Mouse (Mus musculus): ENCODE measurements around the gene Ppp4r1. TPM values are rescaled to one million over a fixed set of nuclear protein-coding genes. Genes with fewer than 3 reads are reported as not detected.

Ppp4r1 gene
- polyA plus RNA-seq (2012; rRNA removed) (67.6 and 74.3 TPM in 2 replicates), polyA plus RNA-seq (2014; fragmentation: Nextera tagmentation; extraction: Ambion mirVana) (43.7 and 47.3 TPM in 2 replicates)

DNA sequence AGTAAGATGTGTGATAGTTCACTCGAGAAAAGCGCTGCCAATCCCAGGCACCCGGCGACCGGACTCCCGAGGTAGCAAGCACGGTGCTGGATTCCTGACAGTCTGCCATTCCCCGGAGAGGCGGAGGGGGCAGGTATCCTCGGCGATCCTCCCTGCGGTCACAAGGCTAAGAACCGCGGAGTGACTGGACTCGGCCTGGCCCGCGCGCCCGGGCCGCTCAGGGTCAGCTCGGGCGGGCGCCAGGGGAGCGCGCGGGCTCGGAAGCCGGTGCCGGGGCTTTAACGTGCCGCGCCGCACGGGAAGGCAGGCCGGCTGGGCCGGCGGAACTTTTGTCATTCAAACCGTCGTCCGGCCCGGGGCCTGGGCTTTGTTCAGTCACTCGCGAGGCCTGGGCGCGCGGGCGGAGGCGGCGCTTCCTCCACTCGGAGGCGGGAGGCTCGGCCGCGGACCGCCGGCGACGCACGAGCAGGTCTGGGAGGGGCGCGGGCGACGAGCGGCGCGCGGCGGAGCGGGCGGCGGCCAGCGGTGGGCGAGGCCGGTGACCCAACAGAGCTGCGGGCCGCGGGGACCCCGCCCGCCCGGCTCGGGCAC, at the start of gene Ppp4r1:
Gene Ppp4r1 (plus strand): TSS at position 23 of the 591 bp plus-strand sequence.
- Histone ChIP-seq H3K9me3 (ENCODE audit: control insufficient read depth, low read length) (no peaks in the 10 kb centered on the region), H3K4me3 (replicated peaks; ENCODE audit: low read length) (peak within 1 kb of the TSS; percentile 82), H3K36me3 (ENCODE audit: control insufficient read depth, insufficient read depth, low read length) (peaks cover 3% of the 10 kb centered on the region; the same call in 1 of the 2 replicates), H3K9ac (ENCODE audit: low read depth, low read length, severe bottlenecking) (peak within 1 kb of the TSS; percentile 99), H3K27me3 (ENCODE audit: control insufficient read depth, insufficient read depth, low read length) (no peaks in the 10 kb centered on the region), H3K27ac (replicated peaks; ENCODE audit: low read depth, low read length) (peak within 1 kb of the TSS; percentile 99), H3K4me2 (replicated peaks; ENCODE audit: low read depth, low read length, severe bottlenecking) (peak within 1 kb of the TSS; percentile 61), H3K4me1 (ENCODE audit: control insufficient read depth, insufficient read depth, low read length) (peaks cover 13% of the 10 kb centered on the region)
- TF ChIP-seq POLR2A (IDR thresholded peaks at IDR 0.05; ENCODE audit: borderline replicate concordance, extremely low read depth, insufficient read depth, insufficient read length), result peak; percentile 66; the same call in 1 of the 2 replicates
- 1% methylated on average over 49 of the region's 81 CpGs for WGBS
- peak; percentile 75 for DNase-seq (ENCODE audit: low spot score)
- ATAC-seq (ENCODE audit: low FRiP score, low read depth), result peak; percentile 81

DNA sequence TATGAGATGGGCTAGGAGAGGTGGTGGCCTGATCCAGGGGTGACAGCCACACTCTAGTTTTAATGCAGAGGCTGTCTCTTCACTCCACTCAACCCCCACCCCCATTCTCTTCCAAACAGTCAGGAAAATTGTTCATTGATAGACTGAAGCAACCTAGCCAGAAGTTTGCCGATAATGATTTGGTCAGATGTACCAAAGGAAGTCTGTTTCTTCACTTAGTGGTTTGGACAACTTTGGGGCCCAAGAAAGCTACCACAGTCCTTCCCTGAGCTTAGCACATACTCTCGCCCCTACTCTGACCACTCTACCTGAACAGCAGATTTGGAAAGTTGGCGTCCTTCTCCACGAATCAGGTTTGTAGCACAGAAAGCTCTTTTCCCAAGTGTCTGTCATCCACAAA, 49.7 kb upstream of the Ppp4r1 start:
- H3K27ac ChIP-seq (replicated peaks; ENCODE audit: low read depth, low read length), result no peak overlapping the region
- H3K9ac ChIP-seq (ENCODE audit: low read depth, low read length, severe bottlenecking), result no peak overlapping the region
- H3K36me3 ChIP-seq (ENCODE audit: control insufficient read depth, insufficient read depth, low read length), result no peaks in the 10 kb centered on the region
- H3K4me2 ChIP-seq (replicated peaks; ENCODE audit: low read depth, low read length, severe bottlenecking), result no peak overlapping the region
- no peak for DNase-seq (ENCODE audit: low spot score)
- TF ChIP-seq POLR2A (IDR thresholded peaks at IDR 0.05; ENCODE audit: borderline replicate concordance, extremely low read depth, insufficient read depth, insufficient read length), result no peak
- H3K4me3 ChIP-seq (replicated peaks; ENCODE audit: low read length), result no peak overlapping the region
- WGBS, result 85% methylated on average over 4 of the region's 4 CpGs
- no peak for ATAC-seq (ENCODE audit: low FRiP score, low read depth)
- H3K9me3 ChIP-seq (ENCODE audit: control insufficient read depth, low read length), result no peaks in the 10 kb centered on the region
- no peaks in the 10 kb centered on the region for H3K27me3 ChIP-seq (ENCODE audit: control insufficient read depth, insufficient read depth, low read length)
- H3K4me1 ChIP-seq (ENCODE audit: control insufficient read depth, insufficient read depth, low read length), result no peaks in the 10 kb centered on the region

GRCm38 (mm10) chr17:65735088-65735487, 47.3 kb upstream of the Ppp4r1 start:
- DNase-seq (ENCODE audit: low spot score) (no peak), ATAC-seq (ENCODE audit: low FRiP score, low read depth) (no peak)
- H3K9me3 ChIP-seq (ENCODE audit: control insufficient read depth, low read length), result no peaks in the 10 kb centered on the region
- H3K4me2 ChIP-seq (replicated peaks; ENCODE audit: low read depth, low read length, severe bottlenecking), result no peak overlapping the region
- H3K9ac ChIP-seq (ENCODE audit: low read depth, low read length, severe bottlenecking), result no peak overlapping the region
- WGBS, result 92% methylated on average over 2 of the region's 2 CpGs
- TF ChIP-seq POLR2A (IDR thresholded peaks at IDR 0.05; ENCODE audit: borderline replicate concordance, extremely low read depth, insufficient read depth, insufficient read length), result no peak
- no peaks in the 10 kb centered on the region for H3K27me3 ChIP-seq (ENCODE audit: control insufficient read depth, insufficient read depth, low read length)
- H3K36me3 ChIP-seq (ENCODE audit: control insufficient read depth, insufficient read depth, low read length), result no peaks in the 10 kb centered on the region
- no peaks in the 10 kb centered on the region for H3K4me1 ChIP-seq (ENCODE audit: control insufficient read depth, insufficient read depth, low read length)
- H3K4me3 ChIP-seq (replicated peaks; ENCODE audit: low read length), result no peak overlapping the region
- no peak overlapping the region for H3K27ac ChIP-seq (replicated peaks; ENCODE audit: low read depth, low read length)

DNA sequence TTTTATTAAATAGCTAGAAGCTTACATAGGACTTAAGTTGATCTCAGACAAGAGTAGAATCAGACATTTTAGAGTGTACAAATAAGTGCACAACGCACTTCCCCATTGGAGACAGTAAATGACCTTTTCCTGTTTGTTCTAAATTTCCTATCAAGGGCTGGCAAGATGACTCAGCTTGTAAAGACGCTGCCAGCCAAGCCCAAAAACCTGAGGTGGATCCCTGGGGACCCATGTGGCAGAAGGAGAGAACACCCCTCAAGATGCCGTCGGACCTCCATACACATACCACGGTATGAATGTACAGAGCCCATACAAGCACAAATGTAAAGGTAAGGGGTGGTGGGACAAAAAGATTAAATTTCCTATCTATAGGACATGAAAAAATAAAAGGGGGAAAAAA, 45.2 kb upstream of the Ppp4r1 start:
- DNase-seq (ENCODE audit: low spot score), result no peak
- no peak overlapping the region for H3K4me2 ChIP-seq (replicated peaks; ENCODE audit: low read depth, low read length, severe bottlenecking)
- no peak overlapping the region for H3K27ac ChIP-seq (replicated peaks; ENCODE audit: low read depth, low read length)
- no peaks in the 10 kb centered on the region for H3K9me3 ChIP-seq (ENCODE audit: control insufficient read depth, low read length)
- no peaks in the 10 kb centered on the region for H3K27me3 ChIP-seq (ENCODE audit: control insufficient read depth, insufficient read depth, low read length)
- H3K9ac ChIP-seq (ENCODE audit: low read depth, low read length, severe bottlenecking), result no peak overlapping the region
- no peak for ATAC-seq (ENCODE audit: low FRiP score, low read depth)
- H3K4me3 ChIP-seq (replicated peaks; ENCODE audit: low read length), result no peak overlapping the region
- 84% methylated on average over 5 of the region's 5 CpGs for WGBS
- no peak for TF ChIP-seq POLR2A (IDR thresholded peaks at IDR 0.05; ENCODE audit: borderline replicate concordance, extremely low read depth, insufficient read depth, insufficient read length)
- no peaks in the 10 kb centered on the region for H3K4me1 ChIP-seq (ENCODE audit: control insufficient read depth, insufficient read depth, low read length)
- H3K36me3 ChIP-seq (ENCODE audit: control insufficient read depth, insufficient read depth, low read length), result no peaks in the 10 kb centered on the region

DNA sequence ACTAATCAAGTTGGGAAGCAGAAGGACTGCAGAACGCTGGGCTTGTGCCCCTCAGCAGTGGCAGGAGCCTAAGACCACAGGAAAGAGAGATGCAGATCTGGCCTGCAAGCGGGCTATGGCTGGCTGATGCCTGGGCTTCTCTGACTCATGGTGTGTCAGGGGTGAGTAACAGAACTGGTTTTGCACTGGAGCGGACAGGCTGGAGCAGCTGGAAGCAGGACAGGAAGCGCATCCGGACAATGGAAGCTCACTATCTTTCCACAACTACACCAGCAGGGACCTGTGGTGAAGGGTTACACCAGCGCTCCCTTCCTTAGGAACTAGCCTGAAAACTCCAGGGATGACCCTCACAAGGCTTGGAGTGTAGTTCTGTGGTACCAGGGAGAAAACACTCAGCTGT, 44.8 kb upstream of the Ppp4r1 start:
- Histone ChIP-seq H3K9me3 (ENCODE audit: control insufficient read depth, low read length) (no peaks in the 10 kb centered on the region), H3K4me1 (ENCODE audit: control insufficient read depth, insufficient read depth, low read length) (no peaks in the 10 kb centered on the region), H3K27ac (replicated peaks; ENCODE audit: low read depth, low read length) (no peak overlapping the region), H3K27me3 (ENCODE audit: control insufficient read depth, insufficient read depth, low read length) (no peaks in the 10 kb centered on the region), H3K4me3 (replicated peaks; ENCODE audit: low read length) (no peak overlapping the region), H3K36me3 (ENCODE audit: control insufficient read depth, insufficient read depth, low read length) (no peaks in the 10 kb centered on the region), H3K4me2 (replicated peaks; ENCODE audit: low read depth, low read length, severe bottlenecking) (no peak overlapping the region), H3K9ac (ENCODE audit: low read depth, low read length, severe bottlenecking) (no peak overlapping the region)
- ATAC-seq (ENCODE audit: low FRiP score, low read depth), result no peak
- TF ChIP-seq POLR2A (IDR thresholded peaks at IDR 0.05; ENCODE audit: borderline replicate concordance, extremely low read depth, insufficient read depth, insufficient read length), result no peak
- no peak for DNase-seq (ENCODE audit: low spot score)
- 86% methylated on average over 6 of the region's 6 CpGs for WGBS

All from limb, embryonic 14.5 days (tissue).